Mouse (Mus musculus) CH12.LX (cell line): Measurements from ENCODE around the gene Ndufb8.

ENCODE experiments used
- CTCF ChIP-seq, 2 experiments: IDR thresholded peaks in 1 of 2; conservative IDR thresholded peaks in 1 of 2; 2 replicates each; pipeline ENCODE4 v1.5.1; 2011 to 2012; ENCODE audit warnings: low read depth in 2 of 2, low read length in 2 of 2, improper control_type of control experiment in 1 of 2, inconsistent platforms in 1 of 2, mild to moderate bottlenecking in 1 of 2, moderate library complexity in 1 of 2
- MAX ChIP-seq: IDR thresholded peaks from 2 replicates; pipeline ENCODE4 v1.6.1; 2011; ENCODE audit warnings: low read length, improper control_type of control experiment
- PAX5 ChIP-seq: IDR thresholded peaks from 2 replicates; pipeline ENCODE4 v1.6.1; 2012; ENCODE audit warnings: low read length, inconsistent platforms, mixed read lengths
- ZNF384 ChIP-seq: IDR thresholded peaks from 2 replicates; pipeline ENCODE4 v1.6.1; 2012; ENCODE audit warnings: low read depth, low read length, improper control_type of control experiment, inconsistent platforms

GRCm38 (mm10) chr19:44502741-44503140, 52.5 kb downstream of the Ndufb8 start:
- no peak for TF ChIP-seq PAX5
- TF ChIP-seq ZNF384: no peak
- no peak for TF ChIP-seq MAX
- TF ChIP-seq CTCF (conservative IDR thresholded peaks at IDR 0.05 in 1 of 2, IDR thresholded peaks at IDR 0.05 in 1 of 2; ENCODE audit: low read depth in 2 of 2, low read length in 2 of 2): no peak
